Mouse (Mus musculus) bone marrow macrophage, adult 2 months (primary cell): Measurements from ENCODE around the gene Pllp.

ENCODE experiments used
- CTCF ChIP-seq: IDR thresholded peaks from 2 replicates; pipeline ENCODE4 v1.5.1; 2012; ENCODE audit warnings: low read depth, mild to moderate bottlenecking, low read length, moderate library complexity
- POLR2A ChIP-seq: IDR thresholded peaks from 2 replicates; pipeline ENCODE4 v1.6.1; 2012; ENCODE audit warnings: mild to moderate bottlenecking, low read depth, low read length, borderline replicate concordance

GRCm38 (mm10) chr8:94696566-94696965 lies 488 bp upstream of the Pllp start:
- TF ChIP-seq CTCF (no peak), POLR2A (no peak)
